Mouse (Mus musculus) CH12.LX (cell line): ENCODE data around the gene Dlgap1. TPM values are rescaled to one million over a fixed set of nuclear protein-coding genes. Genes with fewer than 3 reads are reported as not detected.

Experiments
- DNase-seq: peaks from one replicate; pipeline ENCODE4 v3.0.0-alpha.2; 2013; ENCODE audit errors: extremely low read depth
- H3K27ac ChIP-seq: 2 replicates; pipeline ENCODE4 v1.5.1; 2012; ENCODE audit warnings: low read depth, mild to moderate bottlenecking, control low read depth, moderate library complexity; ENCODE audit not compliant: insufficient read depth
- H3K27me3 ChIP-seq: replicated peaks from 2 replicates; pipeline ENCODE3; 2012; ENCODE audit warnings: inconsistent platforms
- H3K36me3 ChIP-seq, 2 experiments: replicated peaks in 1 of 2; 2 replicates each; pipeline versions ENCODE3 to v1.6.1; 2012; ENCODE audit warnings: inconsistent platforms in 1 of 2, low read length in 1 of 2, mild to moderate bottlenecking in 1 of 2, mixed read lengths in 1 of 2, moderate library complexity in 1 of 2; ENCODE audit not compliant: control insufficient read depth in 1 of 2, insufficient read depth in 1 of 2
- H3K4me1 ChIP-seq, 2 experiments: 2 replicates each; pipeline ENCODE4 v1.6.1; 2012; ENCODE audit warnings: inconsistent platforms in 1 of 2, moderate library complexity in 1 of 2; ENCODE audit not compliant: insufficient read depth in 2 of 2, control insufficient read depth in 1 of 2
- H3K4me2 ChIP-seq: 2 replicates; pipeline ENCODE4 v1.6.1; 2012; ENCODE audit warnings: low read depth, mild to moderate bottlenecking, control low read depth; ENCODE audit not compliant: poor library complexity, insufficient read depth, severe bottlenecking
- H3K4me3 ChIP-seq, 3 experiments: fragments of 150-350 bp in 1 of 3; sonication (generic) in 1 of 3; replicated peaks in 1 of 3; 2 replicates each; pipeline versions ENCODE3 to v1.5.1; 2011 to 2012; ENCODE audit warnings: low read depth in 2 of 3, low read length in 2 of 3, mild to moderate bottlenecking in 2 of 3, moderate library complexity in 2 of 3, control low read depth in 1 of 3, improper control_type of control experiment in 1 of 3, inconsistent platforms in 1 of 3, mixed read lengths in 1 of 3; ENCODE audit not compliant: poor library complexity in 1 of 3
- H3K79me2 ChIP-seq: replicated peaks from 2 replicates; pipeline ENCODE4 v1.6.1; 2012; ENCODE audit warnings: mild to moderate bottlenecking, moderate library complexity; ENCODE audit not compliant: control insufficient read depth, poor library complexity, insufficient read depth, severe bottlenecking; ENCODE audit errors: extremely low read depth
- H3K9ac ChIP-seq: 2 replicates; pipeline ENCODE4 v1.6.1; 2012; ENCODE audit warnings: low read depth, mild to moderate bottlenecking, control low read depth, moderate library complexity; ENCODE audit not compliant: insufficient read depth
- H3K9me3 ChIP-seq: replicated peaks from 2 replicates; pipeline ENCODE3; 2012; ENCODE audit warnings: low read length, inconsistent platforms, mixed read lengths
- CTCF ChIP-seq, 2 experiments: IDR thresholded peaks in 1 of 2; conservative IDR thresholded peaks in 1 of 2; 2 replicates each; pipeline ENCODE4 v1.5.1; 2011 to 2012; ENCODE audit warnings: low read depth in 2 of 2, low read length in 2 of 2, improper control_type of control experiment in 1 of 2, inconsistent platforms in 1 of 2, mild to moderate bottlenecking in 1 of 2, moderate library complexity in 1 of 2
- ELF1 ChIP-seq: IDR thresholded peaks from 2 replicates; pipeline ENCODE4 v1.6.1; 2014; ENCODE audit warnings: low read depth, mild to moderate bottlenecking, inconsistent platforms, low read length, improper control_type of control experiment
- EP300 ChIP-seq: IDR thresholded peaks from 2 replicates; pipeline ENCODE4 v1.6.1; 2011; ENCODE audit warnings: low read length, improper control_type of control experiment
- ETS1 ChIP-seq: conservative IDR thresholded peaks from 2 replicates; pipeline ENCODE4 v1.6.1; 2012; ENCODE audit warnings: low read depth, mild to moderate bottlenecking, inconsistent platforms, low read length, improper control_type of control experiment, moderate library complexity
- JUN ChIP-seq: IDR thresholded peaks from 2 replicates; pipeline ENCODE4 v1.6.1; 2011; ENCODE audit warnings: low read depth, mild to moderate bottlenecking, low read length, improper control_type of control experiment, moderate library complexity; ENCODE audit not compliant: insufficient read depth
- KAT2A ChIP-seq: IDR thresholded peaks from 2 replicates; pipeline ENCODE4 v1.6.1; 2012; ENCODE audit warnings: low read length, improper control_type of control experiment, inconsistent platforms; ENCODE audit not compliant: insufficient replicate concordance
- MAFK ChIP-seq: IDR thresholded peaks from 2 replicates; pipeline ENCODE4 v1.6.1; 2011; ENCODE audit warnings: low read length, improper control_type of control experiment; ENCODE audit not compliant: insufficient replicate concordance
- RCOR1 ChIP-seq: conservative IDR thresholded peaks from 2 replicates; pipeline ENCODE4 v1.6.1; 2012; ENCODE audit warnings: low read depth, mild to moderate bottlenecking, inconsistent platforms, low read length, improper control_type of control experiment
- SIN3A ChIP-seq: IDR thresholded peaks from 2 replicates; pipeline ENCODE4 v1.6.1; 2012; ENCODE audit warnings: low read length, improper control_type of control experiment, inconsistent platforms
- TBP ChIP-seq: conservative IDR thresholded peaks from 2 replicates; pipeline ENCODE4 v1.6.1; 2011; ENCODE audit warnings: low read depth, low read length, improper control_type of control experiment
- TCF12 ChIP-seq: IDR thresholded peaks from 2 replicates; pipeline ENCODE4 v1.6.1; 2014; ENCODE audit warnings: low read depth, mild to moderate bottlenecking, inconsistent platforms, low read length, improper control_type of control experiment
- USF1 ChIP-seq: IDR thresholded peaks from 2 replicates; pipeline ENCODE4 v1.6.1; 2014; ENCODE audit warnings: low read depth, mild to moderate bottlenecking, inconsistent platforms, low read length, improper control_type of control experiment
- ZC3H11A ChIP-seq: IDR thresholded peaks from 2 replicates; pipeline ENCODE4 v1.6.1; 2012; ENCODE audit warnings: low read depth, mild to moderate bottlenecking, inconsistent platforms, low read length, improper control_type of control experiment
- ZKSCAN1 ChIP-seq: IDR thresholded peaks from 2 replicates; pipeline ENCODE4 v1.6.1; 2012; ENCODE audit warnings: low read depth, inconsistent platforms, low read length, improper control_type of control experiment, borderline replicate concordance
- dilution Hi-C: fragments of 300-500 bp; cut with MboI; formaldehyde crosslinking; loops from 2 replicates; pipeline ENCODE4 v1.14.3; 2020; ENCODE audit warnings: low sequenced_read_pairs; ENCODE audit not compliant: extremely low pct_unique_long_range_greater_than_20kb, extremely low pct_ligation_motif_present
- in situ Hi-C: fragments of 300-500 bp; cut with MboI; formaldehyde crosslinking; loops from 3 replicates; pipeline ENCODE4 v1.14.3; 2019; ENCODE audit warnings: low sequenced_read_pairs, low pct_ligation_motif_present, low pct_unique_long_range_greater_than_20kb, mixed read lengths
- polyA plus RNA-seq: library from polyadenylated mRNA; unstranded; fragments of >175 nt; gene quantifications from 2 replicates; pipeline ENCODE4 v1.2.1, GENCODE M21; 2012; ENCODE audit warnings: low read depth; ENCODE audit not compliant: insufficient read length
- total RNA-seq, 2 experiments: library from RNA; depleted of rRNA; stranded (reverse); fragments of 300-350 nt in 1 of 2; fragments of >200 nt in 1 of 2; gene quantifications; 2 replicates each; pipeline ENCODE4 v1.2.3; 2012 to 2014

The Dlgap1 gene
- total and polyA plus RNA-seq, 3 experiments: 0.51 to 2.7 (median 1.2) TPM

DNA sequence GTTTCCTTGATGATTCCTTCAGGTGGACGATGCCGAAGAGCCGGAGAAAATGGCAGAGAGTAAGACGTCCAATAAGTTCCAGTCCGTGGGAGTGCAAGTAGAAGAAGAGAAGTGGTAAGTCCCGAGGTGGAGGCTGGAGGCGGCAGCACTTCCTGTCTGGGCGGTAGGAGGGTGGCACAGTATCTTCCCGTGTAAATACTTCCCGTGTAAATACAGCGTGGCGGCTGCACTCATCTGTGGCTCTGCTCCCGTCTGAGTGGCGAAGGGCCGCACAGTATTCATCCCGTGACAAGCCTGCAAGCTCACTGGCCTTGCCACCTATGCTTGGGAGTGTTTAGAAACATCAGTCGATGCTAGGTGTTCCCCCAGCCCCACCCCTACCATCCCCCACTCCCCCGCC is 797.1 kb downstream of the Dlgap1 start:
- Histone ChIP-seq H3K27me3 (no peaks in the 10 kb centered on the region), H3K9me3 (no peaks in the 10 kb centered on the region), H3K4me1 (peaks cover 2 to 4% of the 10 kb centered on the region in 2 experiments; a peak in 2 of 4 replicates), H3K4me2 (no peak overlapping the region), H3K27ac (no peak overlapping the region), H3K9ac (no peak overlapping the region), H3K79me2 (no peaks in the 10 kb centered on the region), H3K4me3 (no peak overlapping the region), H3K36me3 (no peaks in the 10 kb centered on the region)
- dilution Hi-C loops: no loop called here
- in situ Hi-C loops: no loop called here
- no peak for DNase-seq
- TF ChIP-seq EP300: no peak
- TF ChIP-seq MAFK: no peak
- no peak for TF ChIP-seq TCF12
- TF ChIP-seq RCOR1: no peak
- no peak for TF ChIP-seq SIN3A
- no peak for TF ChIP-seq KAT2A
- no peak for TF ChIP-seq CTCF (conservative IDR thresholded peaks at IDR 0.05 in 1 of 2, IDR thresholded peaks at IDR 0.05 in 1 of 2; ENCODE audit: low read depth in 2 of 2, low read length in 2 of 2)
- no peak for TF ChIP-seq TBP
- TF ChIP-seq USF1: no peak
- no peak for TF ChIP-seq ZKSCAN1
- no peak for TF ChIP-seq ELF1
- no peak for TF ChIP-seq ZC3H11A
- TF ChIP-seq ETS1: no peak

GRCm38 (mm10) chr17:70772120-70772899 is 803.4 kb downstream of the Dlgap1 start:
- H3K9ac ChIP-seq: no peak overlapping the region
- H3K79me2 ChIP-seq: no peaks in the 10 kb centered on the region
- no peak overlapping the region for H3K4me3 ChIP-seq
- in situ Hi-C loops (no loop called here), dilution Hi-C loops (no loop called here)
- H3K27ac ChIP-seq: no peak overlapping the region
- H3K4me2 ChIP-seq: no peak overlapping the region
- H3K9me3 ChIP-seq: no peaks in the 10 kb centered on the region
- no peak for DNase-seq
- H3K27me3 ChIP-seq: no peaks in the 10 kb centered on the region
- no peaks in the 10 kb centered on the region for H3K4me1 ChIP-seq
- TF ChIP-seq EP300: no peak
- no peak for TF ChIP-seq USF1
- TF ChIP-seq JUN: no peak
- no peaks in the 10 kb centered on the region for H3K36me3 ChIP-seq
